Mouse (Mus musculus) neural tube, embryonic 14.5 days (tissue): Measurements from ENCODE around the gene Zmynd8. TPM values are rescaled to one million over a fixed set of nuclear protein-coding genes. Genes with fewer than 3 reads are reported as not detected.
"Not testable (repeated sequence)": the region's sequence is repeated elsewhere in the genome, so short reads cannot be mapped to it uniquely, and the experiment has no call there.

Experiments
- ATAC-seq: fragments of 200-750 bp; cut with Nextera tagmentation; 2 replicates; pipeline ENCODE4 v1.8.0; 2017; ENCODE audit warnings: low read depth, mild to moderate bottlenecking, moderate TSS enrichment, moderate library complexity
- H3K27ac ChIP-seq: fragments of 300-500 bp; sonication (generic); 2 replicates; pipeline ENCODE4 v1.5.1; 2014; ENCODE audit warnings: low read depth, mild to moderate bottlenecking, control low read depth, low read length, moderate library complexity, mixed read lengths
- H3K27me3 ChIP-seq: fragments of 300-500 bp; sonication (generic); 2 replicates; pipeline ENCODE4 v1.6.1; 2014; ENCODE audit warnings: low read length; ENCODE audit not compliant: control insufficient read depth, insufficient read depth
- H3K36me3 ChIP-seq: fragments of 300-500 bp; sonication (generic); 2 replicates; pipeline ENCODE4 v1.6.1; 2014; ENCODE audit warnings: low read length, mixed read lengths; ENCODE audit not compliant: control insufficient read depth, insufficient read depth
- H3K4me1 ChIP-seq: fragments of 300-500 bp; sonication (generic); 2 replicates; pipeline ENCODE4 v1.6.1; 2014; ENCODE audit warnings: low read length; ENCODE audit not compliant: control insufficient read depth, insufficient read depth
- H3K4me2 ChIP-seq: fragments of 300-500 bp; sonication (generic); 2 replicates; pipeline ENCODE4 v1.6.1; 2014; ENCODE audit warnings: mild to moderate bottlenecking, low read depth, low read length, control low read depth
- H3K4me3 ChIP-seq: fragments of 300-500 bp; sonication (generic); 2 replicates; pipeline ENCODE4 v1.5.1; 2014; ENCODE audit warnings: low read depth, low read length, control low read depth, mixed read lengths
- H3K9ac ChIP-seq: fragments of 300-500 bp; sonication (generic); replicated peaks from 2 replicates; pipeline ENCODE4 v1.6.1; 2014; ENCODE audit warnings: low read depth, mild to moderate bottlenecking, control low read depth, low read length, mixed read lengths
- H3K9me3 ChIP-seq: fragments of 300-500 bp; sonication (generic); 2 replicates; pipeline ENCODE4 v1.6.1; 2016; ENCODE audit warnings: low read length; ENCODE audit not compliant: control insufficient read depth
- WGBS: fragments of 180-500 bp; shearing (Covaris S2); extraction: QIAGEN DNeasy Blood & Tissue Kit; methylation state at CpG from one replicate; pipeline ENCODE4 v1.1.7; 2014; 5-methylcytosine and 5-hydroxymethylcytosine counted together
- polyA plus RNA-seq: library from polyadenylated mRNA; unstranded; fragments of >200 nt; fragmentation: Nextera tagmentation; extraction: Ambion mirVana; gene quantifications from 2 replicates; pipeline ENCODE4 v1.2.1, GENCODE M21; 2014

Zmynd8 gene
- polyA plus RNA-seq, 1 experiment from 2014 or later, result 69.3 TPM

DNA sequence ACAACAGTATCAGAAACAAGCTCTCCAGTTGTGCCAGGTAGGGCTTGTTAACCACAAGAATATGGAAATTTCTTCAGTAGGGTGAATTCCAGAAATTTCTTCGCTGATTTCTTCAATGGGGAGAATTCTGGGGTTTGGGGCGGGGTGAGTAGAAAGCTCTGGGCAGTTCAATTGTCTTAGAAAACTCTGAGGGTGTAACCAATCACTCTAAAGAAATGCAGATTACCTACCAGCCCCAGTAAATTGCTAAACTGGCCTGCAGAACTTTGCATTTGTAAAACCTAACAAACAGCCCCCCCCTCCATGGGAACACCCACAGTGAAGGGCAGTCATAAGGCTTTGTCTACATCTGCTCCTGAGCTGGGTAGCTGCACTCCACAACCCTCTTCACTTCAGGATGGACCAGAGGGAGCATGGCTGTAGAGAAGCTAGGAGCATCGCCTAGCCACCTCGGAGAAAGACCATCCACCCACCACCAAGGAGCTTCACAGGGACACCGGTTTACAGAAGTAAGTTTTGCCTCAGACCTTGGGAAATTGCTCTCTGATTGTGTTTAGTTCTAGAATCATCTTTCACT is 88.8 kb downstream of the Zmynd8 start:
- H3K4me1 ChIP-seq, result no peaks in the 10 kb centered on the region; the same call in 1 of the 2 replicates
- H3K36me3 ChIP-seq, result peaks cover 46% of the 10 kb centered on the region
- H3K4me2 ChIP-seq, result no peak overlapping the region
- H3K9me3 ChIP-seq, result no peaks in the 10 kb centered on the region
- WGBS, result 63% methylated on average over 5 of the region's 5 CpGs
- H3K27ac ChIP-seq, result no peak overlapping the region
- no peaks in the 10 kb centered on the region for H3K27me3 ChIP-seq
- ATAC-seq, result no peak
- H3K9ac ChIP-seq, result no peak overlapping the region
- no peak overlapping the region for H3K4me3 ChIP-seq

- H3K27ac ChIP-seq, result no peak overlapping the region
- no peaks in the 10 kb centered on the region for H3K9me3 ChIP-seq
- no peaks in the 10 kb centered on the region for H3K4me1 ChIP-seq
- ATAC-seq, result no peak
- H3K36me3 ChIP-seq, result peaks cover 54% of the 10 kb centered on the region
- H3K4me2 ChIP-seq, result no peak overlapping the region
- H3K4me3 ChIP-seq, result no peak overlapping the region
- 97% methylated on average over 5 of the region's 5 CpGs for WGBS
- H3K9ac ChIP-seq, result no peak overlapping the region
- H3K27me3 ChIP-seq, result no peaks in the 10 kb centered on the region
Measured at GRCm38 (mm10) chr2:165809091-165809490, 89.7 kb downstream of the Zmynd8 start.

- WGBS, result 98% methylated on average over 12 of the region's 12 CpGs
- H3K4me1 ChIP-seq, result no peaks in the 10 kb centered on the region
Measured at GRCm38 (mm10) chr2:165808179-165808975, 90.4 kb downstream of the Zmynd8 start.

DNA sequence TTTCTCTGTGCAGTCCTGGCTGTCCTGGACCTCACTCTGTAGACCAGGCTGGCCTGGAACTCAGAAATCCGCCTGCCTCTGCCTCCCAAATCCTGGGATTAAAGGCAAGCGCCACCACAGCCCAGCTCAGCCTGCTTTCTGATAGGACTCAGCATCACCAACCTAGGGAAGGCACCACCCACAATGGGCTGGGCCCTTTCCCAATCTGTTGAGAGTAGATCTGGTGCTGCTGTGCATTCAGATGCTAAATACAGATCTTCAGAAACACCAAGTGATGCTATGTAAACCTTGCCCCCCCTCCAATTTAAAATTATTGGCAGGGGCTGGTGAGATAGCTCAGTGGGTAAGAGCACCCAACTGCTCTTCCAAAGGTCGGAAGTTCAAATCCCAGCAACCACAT is 98.6 kb downstream of the Zmynd8 start:
- not testable (repeated sequence) for H3K9ac ChIP-seq, H3K9me3 ChIP-seq, H3K27ac ChIP-seq, H3K4me1 ChIP-seq, H3K27me3 ChIP-seq, H3K4me3 ChIP-seq, ATAC-seq, H3K4me2 ChIP-seq
- peaks cover 35% of the 10 kb centered on the region for H3K36me3 ChIP-seq
- WGBS, result 91% methylated on average over 3 of the region's 3 CpGs

More at GRCm38 (mm10) chr2:165808179-165808975, 90.4 kb downstream of the Zmynd8 start:
- Histone ChIP-seq H3K36me3 (peaks cover 48% of the 10 kb centered on the region), H3K4me2 (no peak overlapping the region), H3K27ac (no peak overlapping the region), H3K9me3 (no peaks in the 10 kb centered on the region), H3K27me3 (no peaks in the 10 kb centered on the region), H3K9ac (no peak overlapping the region), H3K4me3 (no peak overlapping the region)
- no peak for ATAC-seq

DNA sequence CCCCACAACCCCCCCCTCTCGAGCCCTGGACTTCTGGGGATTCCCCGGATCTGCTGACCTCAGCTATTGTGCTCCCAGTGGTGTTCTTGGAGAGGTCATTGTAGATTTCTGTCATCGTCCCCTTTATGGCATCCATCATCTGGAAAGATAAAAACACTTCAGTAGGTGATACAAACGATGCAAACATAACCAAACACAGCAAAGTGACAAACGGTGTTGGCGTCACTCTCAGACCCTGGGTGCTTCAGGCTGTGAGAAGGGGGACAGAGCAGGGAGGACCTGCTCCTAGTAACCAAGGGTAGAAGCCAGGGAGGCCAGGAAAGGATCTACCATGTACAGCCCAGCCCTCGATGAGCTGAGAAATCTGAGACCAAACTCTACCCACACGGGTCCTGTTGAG is 100.9 kb downstream of the Zmynd8 start:
- H3K27ac ChIP-seq, result no peak overlapping the region
- H3K27me3 ChIP-seq, result no peaks in the 10 kb centered on the region
- ATAC-seq, result no peak
- no peak overlapping the region for H3K4me3 ChIP-seq
- H3K9me3 ChIP-seq, result no peaks in the 10 kb centered on the region
- 52% methylated on average over 8 of the region's 8 CpGs for WGBS
- H3K4me2 ChIP-seq, result no peak overlapping the region
- no peaks in the 10 kb centered on the region for H3K4me1 ChIP-seq
- H3K36me3 ChIP-seq, result peaks cover 37% of the 10 kb centered on the region
- H3K9ac ChIP-seq, result no peak overlapping the region

DNA sequence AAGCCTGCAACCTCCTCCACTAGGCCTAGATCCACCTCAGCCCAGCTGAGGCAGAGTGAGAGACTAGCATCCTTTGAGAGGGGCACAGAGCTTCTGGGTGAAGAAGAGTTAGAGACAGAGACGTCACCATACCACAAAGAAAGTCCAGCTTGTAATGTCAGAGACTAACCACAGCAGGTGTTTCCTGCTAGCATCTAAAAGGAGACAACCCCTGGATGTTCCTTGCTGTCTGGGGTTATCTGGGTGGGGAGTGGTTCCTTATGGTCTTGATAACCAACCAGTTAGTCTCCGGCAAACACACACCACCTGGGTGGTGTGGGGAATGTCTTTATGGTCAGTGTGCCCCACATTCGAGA is 105.6 kb downstream of the Zmynd8 start:
- Histone ChIP-seq H3K9ac (no peak overlapping the region), H3K4me1 (peaks cover 6% of the 10 kb centered on the region; the same call in 1 of the 2 replicates), H3K4me2 (no peak overlapping the region), H3K27me3 (no peaks in the 10 kb centered on the region), H3K4me3 (no peak overlapping the region), H3K9me3 (no peaks in the 10 kb centered on the region), H3K36me3 (peaks cover 67% of the 10 kb centered on the region), H3K27ac (no peak overlapping the region)
- 88% methylated on average over 3 of the region's 3 CpGs for WGBS
- ATAC-seq, result no peak

DNA sequence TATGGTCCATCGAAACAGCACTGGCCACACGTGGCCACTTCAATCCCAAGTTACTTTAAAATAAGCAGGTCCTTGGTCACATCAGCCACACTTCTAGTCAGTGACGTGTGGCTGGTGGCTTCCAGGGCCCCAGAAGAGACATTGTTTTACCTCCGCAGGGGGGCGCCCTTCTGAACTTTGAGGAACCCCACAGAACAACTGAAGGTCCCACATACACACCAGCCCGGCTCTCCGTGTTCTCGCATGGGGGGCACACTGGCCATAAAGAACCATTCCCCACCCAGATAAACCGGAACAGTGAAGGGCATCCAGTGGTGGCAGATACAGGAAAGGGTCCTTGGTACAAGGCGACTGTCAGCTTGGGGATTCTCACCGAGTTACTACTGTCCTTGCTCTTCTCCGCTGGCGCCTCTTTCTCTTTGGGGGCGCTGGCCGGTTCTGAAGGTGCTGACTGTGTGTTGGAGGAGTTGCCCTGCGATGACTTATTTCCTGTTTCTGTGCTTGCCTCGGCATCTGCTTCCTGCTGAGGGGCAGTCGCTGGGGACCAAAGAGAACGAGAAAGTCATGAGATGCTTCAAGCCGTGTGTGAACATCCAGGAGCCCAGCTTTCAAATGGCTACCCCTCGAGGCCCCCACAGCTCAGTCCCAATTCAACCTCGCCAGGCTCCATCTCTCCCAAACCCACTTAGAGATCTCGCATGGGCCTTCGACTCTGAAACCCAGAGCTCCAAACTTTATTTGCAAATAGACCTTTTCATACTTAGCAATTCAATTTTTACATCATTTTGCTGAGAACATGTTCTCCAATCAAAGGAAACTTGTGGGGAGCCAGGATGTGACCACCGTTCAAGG is 106.2 kb downstream of the Zmynd8 start:
- H3K9ac ChIP-seq, result no peak overlapping the region
- no peak overlapping the region for H3K4me2 ChIP-seq
- no peak overlapping the region for H3K27ac ChIP-seq
- no peaks in the 10 kb centered on the region for H3K9me3 ChIP-seq
- peaks cover 7% of the 10 kb centered on the region; the same call in 1 of the 2 replicates for H3K4me1 ChIP-seq
- H3K27me3 ChIP-seq, result no peaks in the 10 kb centered on the region
- peaks cover 67% of the 10 kb centered on the region for H3K36me3 ChIP-seq
- WGBS, result 90% methylated on average over 25 of the region's 25 CpGs
- H3K4me3 ChIP-seq, result no peak overlapping the region
- no peak for ATAC-seq

GRCm38 (mm10) chr2:165791657-165792056 is 107.2 kb downstream of the Zmynd8 start:
- Histone ChIP-seq H3K4me2 (no peak overlapping the region), H3K4me1 (peaks cover 10% of the 10 kb centered on the region; the same call in 1 of the 2 replicates), H3K27me3 (no peaks in the 10 kb centered on the region), H3K27ac (no peak overlapping the region), H3K9me3 (no peaks in the 10 kb centered on the region), H3K9ac (no peak overlapping the region), H3K36me3 (peaks cover 64% of the 10 kb centered on the region), H3K4me3 (no peak overlapping the region)
- WGBS, result 69% methylated on average over 9 of the region's 9 CpGs
- no peak for ATAC-seq
